Mouse (Mus musculus): ENCODE data around the gene Parp11.

GRCm38 (mm10) chr6:127459776-127460175 is 13.1 kb downstream of the Parp11 start:
- TF ChIP-seq CTCF (IDR thresholded peaks at IDR 0.05) (no peak), EP300 (IDR thresholded peaks at IDR 0.05) (peak; percentile 79)

All from lung, postnatal 0 days (tissue).